Mouse (Mus musculus) gastrocnemius, adult 8-10 months (tissue): ENCODE measurements around the gene Dock9. TPM values are rescaled to one million over a fixed set of nuclear protein-coding genes. Genes with fewer than 3 reads are reported as not detected.
"Not testable (repeated sequence)": the region's sequence is repeated elsewhere in the genome, so short reads cannot be mapped to it uniquely, and the experiment has no call there.

ENCODE experiments used
- DNase-seq, 2 experiments: peaks; one replicate each; pipeline ENCODE4 v3.0.0; 2022; ENCODE audit warnings: low spot score in 2 of 2
- total RNA-seq, 4 experiments: library from RNA; stranded (reverse); gene quantifications; 2 replicates each; pipeline ENCODE4 v1.2.4; 2022

The Dock9 gene
- total RNA-seq, 4 experiments from 2014 or later: 11.6 to 16.7 (median 14.0) TPM

GRCm38 (mm10) chr14:121626741-121627140 is 170.9 kb downstream of the Dock9 start:
- no peak for DNase-seq

- not testable (repeated sequence) for DNase-seq
Observed at GRCm38 (mm10) chr14:121623996-121624542, 173.6 kb downstream of the Dock9 start.

- no peak for DNase-seq
Observed at GRCm38 (mm10) chr14:121621806-121622205, 175.8 kb downstream of the Dock9 start.

GRCm38 (mm10) chr14:121620567-121620966 is 177.1 kb downstream of the Dock9 start:
- DNase-seq: no peak

- DNase-seq: no peak
Observed at GRCm38 (mm10) chr14:121620157-121620556, 177.5 kb downstream of the Dock9 start.

GRCm38 (mm10) chr14:121617645-121618390 is 179.8 kb downstream of the Dock9 start:
- DNase-seq: no peak

GRCm38 (mm10) chr14:121615431-121615830 is 182.2 kb downstream of the Dock9 start:
- DNase-seq: no peak

- DNase-seq: peak in 1 of 2 experiments; percentile 27
Observed at GRCm38 (mm10) chr14:121614461-121615170, 183.0 kb downstream of the Dock9 start.

- no peak for DNase-seq
Observed at GRCm38 (mm10) chr14:121613490-121613889, 184.1 kb downstream of the Dock9 start.

- DNase-seq: no peak
Observed at GRCm38 (mm10) chr14:121612926-121613325, 184.7 kb downstream of the Dock9 start.

- DNase-seq: no peak
Observed at GRCm38 (mm10) chr14:121611533-121611932, 186.1 kb downstream of the Dock9 start.

- DNase-seq: no peak
Observed at GRCm38 (mm10) chr14:121611098-121611497, 186.5 kb downstream of the Dock9 start.

GRCm38 (mm10) chr14:121608522-121608921 is 189.1 kb downstream of the Dock9 start:
- DNase-seq: no peak

- no peak for DNase-seq
Observed at GRCm38 (mm10) chr14:121606433-121606832, 191.2 kb downstream of the Dock9 start.

- no peak for DNase-seq
Observed at GRCm38 (mm10) chr14:121605260-121605659, 192.4 kb downstream of the Dock9 start.

- no peak for DNase-seq
Observed at GRCm38 (mm10) chr14:121604565-121604964, 193.1 kb downstream of the Dock9 start.

GRCm38 (mm10) chr14:121602610-121603009 is 195.0 kb downstream of the Dock9 start:
- no peak for DNase-seq

GRCm38 (mm10) chr14:121600538-121600937 is 197.1 kb downstream of the Dock9 start:
- DNase-seq: no peak

- DNase-seq: no peak
Observed at GRCm38 (mm10) chr14:121597073-121597472, 200.6 kb downstream of the Dock9 start.

GRCm38 (mm10) chr14:121596631-121597030 is 201.0 kb downstream of the Dock9 start:
- no peak for DNase-seq

GRCm38 (mm10) chr14:121594684-121595083 is 203.0 kb downstream of the Dock9 start:
- no peak for DNase-seq

- DNase-seq: no peak
Observed at GRCm38 (mm10) chr14:121593313-121593929, 204.2 kb downstream of the Dock9 start.
